Mouse (Mus musculus) embryonic fibroblast, embryonic 13.5 days (primary cell): ENCODE data around the gene Cbr1.

Experiments used
- CTCF ChIP-seq: IDR thresholded peaks from 2 replicates; pipeline ENCODE4 v1.5.1; 2011; ENCODE audit warnings: mild to moderate bottlenecking, control low read depth, low read length, moderate library complexity, borderline replicate concordance; ENCODE audit not compliant: insufficient read depth
- POLR2A ChIP-seq: IDR thresholded peaks from 2 replicates; pipeline ENCODE4 v1.6.1; 2011; ENCODE audit warnings: low read depth, mild to moderate bottlenecking, control low read depth, low read length, moderate library complexity

- TF ChIP-seq CTCF (no peak), POLR2A (no peak)
These were observed 4.1 kb downstream of the Cbr1 start for GRCm38 (mm10) chr16:93609796-93610195.
